Mouse (Mus musculus) limb, embryonic 14.5 days (tissue): ENCODE measurements around the gene Ttll7. TPM values are rescaled to one million over a fixed set of nuclear protein-coding genes. Genes with fewer than 3 reads are reported as not detected.

Experiments used
- ATAC-seq: fragments of 200-750 bp; cut with Nextera tagmentation; 2 replicates; pipeline ENCODE4 v1.8.0; 2017; ENCODE audit warnings: low read depth, moderate number of reproducible peaks, moderate TSS enrichment; ENCODE audit not compliant: low FRiP score
- DNase-seq: peaks from one replicate; pipeline ENCODE4 v3.0.0-alpha.2; 2015; ENCODE audit warnings: low spot score
- H3K27ac ChIP-seq: fragments of 300-500 bp; sonication (generic); replicated peaks from 2 replicates; pipeline ENCODE4 v1.5.1; 2014; ENCODE audit warnings: low read depth, mild to moderate bottlenecking, low read length, moderate library complexity, mixed read lengths
- H3K27me3 ChIP-seq: fragments of 300-500 bp; sonication (generic); 2 replicates; pipeline ENCODE4 v1.6.1; 2014; ENCODE audit warnings: low read length, mixed read lengths; ENCODE audit not compliant: control insufficient read depth, insufficient read depth
- H3K36me3 ChIP-seq: fragments of 300-500 bp; sonication (generic); 2 replicates; pipeline ENCODE4 v1.6.1; 2014; ENCODE audit warnings: mild to moderate bottlenecking, low read length, moderate library complexity, mixed read lengths; ENCODE audit not compliant: control insufficient read depth, insufficient read depth
- H3K4me1 ChIP-seq: fragments of 300-500 bp; sonication (generic); 2 replicates; pipeline ENCODE4 v1.6.1; 2014; ENCODE audit warnings: antibody characterized with exemption, low read length, mixed read lengths; ENCODE audit not compliant: control insufficient read depth, insufficient read depth
- H3K4me2 ChIP-seq: fragments of 300-500 bp; sonication (generic); replicated peaks from 2 replicates; pipeline ENCODE4 v1.6.1; 2014; ENCODE audit warnings: low read depth, mild to moderate bottlenecking, low read length, moderate library complexity; ENCODE audit not compliant: severe bottlenecking
- H3K4me3 ChIP-seq: fragments of 300-500 bp; sonication (generic); replicated peaks from 2 replicates; pipeline ENCODE4 v1.5.1; 2014; ENCODE audit warnings: low read length
- H3K9ac ChIP-seq: fragments of 300-500 bp; sonication (generic); 2 replicates; pipeline ENCODE4 v1.6.1; 2014; ENCODE audit warnings: mild to moderate bottlenecking, low read depth, low read length, moderate library complexity; ENCODE audit not compliant: severe bottlenecking
- H3K9me3 ChIP-seq: fragments of 300-500 bp; sonication (generic); 2 replicates; pipeline ENCODE4 v1.6.1; 2016; ENCODE audit warnings: low read length; ENCODE audit not compliant: control insufficient read depth
- POLR2A ChIP-seq: fragments of 200-500 bp; IDR thresholded peaks from 2 replicates; pipeline ENCODE4 v1.8.0; 2012; ENCODE audit warnings: inconsistent platforms, mild to moderate bottlenecking, moderate library complexity, borderline replicate concordance; ENCODE audit not compliant: insufficient read depth, insufficient read length; ENCODE audit errors: extremely low read depth
- WGBS: fragments of 180-500 bp; shearing (Covaris S2); extraction: QIAGEN DNeasy Blood & Tissue Kit; methylation state at CpG from one replicate; pipeline ENCODE4 v1.1.7; 2014; 5-methylcytosine and 5-hydroxymethylcytosine counted together
- polyA plus RNA-seq, 2 experiments: library from polyadenylated mRNA; depleted of rRNA in 1 of 2; stranded (reverse) in 1 of 2; unstranded in 1 of 2; fragments of >200 nt; fragmentation: Nextera tagmentation in 1 of 2; extraction: Ambion mirVana in 1 of 2; gene quantifications; 2 replicates each; pipeline versions ENCODE4 v1.2.1 to v1.2.3; 2012 to 2014

Gene Ttll7
- polyA plus RNA-seq, 2 experiments: 1.4 to 1.7 TPM

DNA sequence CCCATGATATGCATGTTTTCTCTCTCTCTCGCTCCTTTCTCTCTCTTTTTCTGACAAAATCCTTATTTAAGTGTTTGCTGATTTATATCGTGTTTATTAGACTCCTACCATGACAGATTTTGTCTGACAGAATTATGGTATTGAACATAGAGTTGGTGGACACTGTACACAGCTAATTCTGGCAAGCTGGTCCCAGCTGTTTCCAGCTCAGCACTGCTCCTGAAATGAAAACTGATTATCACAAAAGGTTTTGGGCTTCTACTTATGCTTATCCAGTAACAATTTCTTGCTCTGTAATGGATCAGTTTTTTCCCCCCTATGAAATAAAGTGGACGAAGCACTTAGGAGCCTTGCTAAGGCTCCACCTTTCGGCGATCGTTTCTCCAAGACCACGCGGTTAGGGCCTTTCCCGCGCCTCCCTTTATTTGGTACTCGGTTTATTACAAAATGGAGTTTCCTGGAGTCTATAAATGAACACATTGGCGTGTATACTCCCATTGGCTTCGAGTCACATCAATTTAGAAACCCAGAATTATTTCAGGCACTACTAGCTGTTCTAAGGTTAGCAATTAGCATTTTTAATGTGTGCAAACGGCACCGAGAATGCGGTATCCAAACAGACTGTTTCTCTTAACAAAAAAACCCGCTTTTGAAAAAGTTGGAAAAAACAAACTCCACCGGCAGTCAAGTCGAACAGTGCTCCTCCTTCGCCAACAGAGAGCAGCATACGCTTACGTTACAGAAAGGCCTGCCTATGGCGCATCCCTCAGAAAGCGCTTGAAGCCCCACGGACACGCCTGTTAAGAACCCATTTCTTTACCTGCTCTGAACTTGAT is 141.9 kb downstream of the Ttll7 start:
- H3K4me2 ChIP-seq: peak overlapping the region; percentile 48

DNA sequence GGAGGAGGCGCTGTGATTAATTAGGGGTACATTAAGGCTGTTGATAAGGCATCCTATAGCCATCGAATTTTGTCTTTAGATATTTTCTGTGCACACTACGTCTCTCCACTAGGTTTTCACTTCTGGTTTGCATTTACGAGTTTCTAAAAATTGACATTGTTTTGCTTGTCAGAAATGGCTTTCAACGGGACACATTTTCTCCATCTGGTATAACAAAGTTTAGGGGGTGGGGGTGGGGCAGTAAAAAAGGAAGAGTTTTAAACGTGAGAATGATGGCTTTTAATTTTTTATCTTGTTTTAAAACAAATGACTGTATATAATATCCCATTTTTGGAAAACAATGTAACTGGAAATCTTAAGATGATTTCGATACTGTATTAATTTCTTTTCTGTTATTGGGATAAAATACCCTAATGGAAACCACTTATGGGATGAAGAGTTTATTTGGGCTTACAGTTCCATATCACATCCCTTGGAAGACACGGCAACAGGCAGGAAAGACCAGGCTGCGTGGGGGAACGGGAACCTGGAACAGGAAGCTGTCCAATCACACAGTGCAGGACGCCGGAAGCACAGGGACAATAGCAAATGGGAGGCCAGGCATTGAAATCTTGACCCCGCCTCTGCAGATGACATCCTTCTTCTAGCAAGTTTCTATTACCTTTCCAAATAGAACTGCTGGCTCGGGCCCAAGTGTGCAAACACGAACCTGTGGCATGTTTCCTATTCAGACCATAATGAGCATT is 142.7 kb downstream of the Ttll7 start:
- Histone ChIP-seq H3K4me3 (peak overlapping the region; percentile 23), H3K27me3 (no peaks in the 10 kb centered on the region), H3K9me3 (no peaks in the 10 kb centered on the region), H3K4me2 (peak overlapping the region; percentile 48; the same call in 1 of the 2 replicates), H3K9ac (0 out of 2 replicates have a peak overlapping the region, but pooled peaks have one; percentile 14), H3K36me3 (no peaks in the 10 kb centered on the region), H3K27ac (no peak overlapping the region), H3K4me1 (no peaks in the 10 kb centered on the region)
- ATAC-seq: no peak
- 58% methylated on average over 15 of the region's 15 CpGs for WGBS
- no peak for DNase-seq
- TF ChIP-seq POLR2A: no peak

More for the DNA sequence above, 141.9 kb downstream of the Ttll7 start:
- H3K36me3 ChIP-seq: no peaks in the 10 kb centered on the region
- TF ChIP-seq POLR2A: no peak
- no peaks in the 10 kb centered on the region for H3K27me3 ChIP-seq
- no peak overlapping the region for H3K27ac ChIP-seq
- peak; percentile 82; the same call in 1 of the 2 replicates for ATAC-seq
- 0 out of 2 replicates have a peak overlapping the region, but pooled peaks have one; percentile 14 for H3K9ac ChIP-seq
- WGBS: 22% methylated on average over 26 of the region's 26 CpGs
- peak overlapping the region; percentile 23 for H3K4me3 ChIP-seq
- DNase-seq: peak; percentile 81
- H3K9me3 ChIP-seq: no peaks in the 10 kb centered on the region
- H3K4me1 ChIP-seq: no peaks in the 10 kb centered on the region

DNA sequence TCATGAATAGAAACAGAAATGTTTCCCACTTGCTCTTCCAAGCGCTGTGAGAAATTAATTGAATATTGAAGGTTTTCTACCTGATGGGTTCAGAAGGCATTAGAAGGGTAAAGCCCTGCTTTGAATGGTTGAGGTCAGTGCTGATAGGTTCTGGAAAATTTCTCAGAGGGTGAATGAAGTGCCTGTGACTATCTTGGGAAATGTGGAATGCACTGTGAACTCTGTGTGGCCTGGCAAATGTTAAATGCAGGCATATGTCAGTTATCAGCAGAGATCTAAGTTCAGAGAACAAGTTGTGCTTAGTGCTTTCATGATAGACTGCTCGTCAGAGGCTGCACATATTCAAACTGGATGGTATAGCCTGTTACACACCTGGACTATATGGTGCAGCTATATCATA is 147.0 kb downstream of the Ttll7 start:
- Histone ChIP-seq H3K9me3 (no peaks in the 10 kb centered on the region), H3K9ac (no peak overlapping the region), H3K4me2 (no peak overlapping the region), H3K27ac (no peak overlapping the region), H3K27me3 (no peaks in the 10 kb centered on the region), H3K4me3 (no peak overlapping the region), H3K4me1 (no peaks in the 10 kb centered on the region), H3K36me3 (no peaks in the 10 kb centered on the region)
- DNase-seq (no peak), ATAC-seq (no peak)
- WGBS: 60% methylated on average over 2 of the region's 2 CpGs
- TF ChIP-seq POLR2A: no peak

DNA sequence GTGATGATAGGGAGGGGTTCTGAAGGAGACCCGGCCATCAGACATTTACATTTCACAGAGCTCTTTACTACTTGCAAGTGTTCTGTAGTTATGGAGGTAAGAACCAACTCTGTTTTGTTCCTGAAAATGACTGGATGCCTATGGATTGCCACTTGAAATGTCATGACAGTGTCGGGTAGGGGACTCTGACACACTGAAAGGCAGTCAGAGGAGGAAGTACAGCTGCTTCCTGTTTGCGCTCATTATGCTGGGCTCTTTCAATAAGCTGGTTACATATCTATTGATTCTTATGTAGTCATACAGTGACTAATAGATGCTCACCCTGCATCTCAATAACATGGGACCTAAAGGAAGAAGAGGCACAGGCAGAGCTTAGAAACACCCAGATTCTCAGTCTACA is 148.8 kb downstream of the Ttll7 start:
- TF ChIP-seq POLR2A: no peak
- no peaks in the 10 kb centered on the region for H3K36me3 ChIP-seq

DNA sequence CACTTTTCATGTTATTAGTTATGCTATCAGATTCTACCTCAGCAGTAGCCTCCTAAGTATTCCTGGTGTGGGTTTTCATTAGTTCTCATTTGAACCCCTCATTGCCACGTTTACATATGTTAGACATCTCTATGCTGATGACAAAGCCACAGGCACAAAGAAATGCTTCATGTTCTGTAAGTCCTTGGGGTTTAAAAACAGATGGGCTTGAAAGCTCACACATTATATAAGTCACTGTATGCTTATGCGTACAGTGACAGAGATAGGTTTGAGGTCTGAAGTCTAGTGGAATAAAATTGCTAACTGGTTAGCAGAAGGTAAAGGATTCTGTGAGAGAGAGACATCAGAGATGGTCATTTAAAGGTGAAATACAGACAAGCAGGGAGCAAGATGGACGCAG is 149.4 kb downstream of the Ttll7 start:
- no peaks in the 10 kb centered on the region for H3K27me3 ChIP-seq
- DNase-seq (no peak), ATAC-seq (no peak)
- H3K4me1 ChIP-seq: no peaks in the 10 kb centered on the region
- TF ChIP-seq POLR2A: no peak
- no peak overlapping the region for H3K9ac ChIP-seq
- no peaks in the 10 kb centered on the region for H3K9me3 ChIP-seq
- H3K4me2 ChIP-seq: no peak overlapping the region
- H3K36me3 ChIP-seq: no peaks in the 10 kb centered on the region
- no peak overlapping the region for H3K27ac ChIP-seq
- no peak overlapping the region for H3K4me3 ChIP-seq
- 73% methylated on average over 3 of the region's 3 CpGs for WGBS

More for the DNA sequence above, 148.8 kb downstream of the Ttll7 start:
- 83% methylated on average over 3 of the region's 3 CpGs for WGBS
- no peak overlapping the region for H3K9ac ChIP-seq
- no peaks in the 10 kb centered on the region for H3K9me3 ChIP-seq
- no peak overlapping the region for H3K27ac ChIP-seq
- H3K27me3 ChIP-seq: no peaks in the 10 kb centered on the region
- ATAC-seq: no peak
- no peak for DNase-seq
- H3K4me3 ChIP-seq: no peak overlapping the region
- H3K4me1 ChIP-seq: no peaks in the 10 kb centered on the region
- no peak overlapping the region for H3K4me2 ChIP-seq
